Mouse (Mus musculus) forebrain, postnatal 0 days (tissue): ENCODE data around the gene Bace2. TPM values are rescaled to one million over a fixed set of nuclear protein-coding genes. Genes with fewer than 3 reads are reported as not detected.

Experiments
- ATAC-seq: fragments of 200-750 bp; cut with Nextera tagmentation; 2 replicates; pipeline ENCODE4 v1.8.0; 2017; ENCODE audit warnings: mild to moderate bottlenecking, moderate library complexity
- DNase-seq: peaks from one replicate; pipeline ENCODE4 v3.0.0-alpha.2; 2015
- H3K27ac ChIP-seq: fragments of 300-500 bp; sonication (generic); 2 replicates; pipeline ENCODE4 v1.5.1; 2014; ENCODE audit warnings: low read depth, mild to moderate bottlenecking, antibody characterized with exemption, low read length, moderate library complexity, mixed read lengths
- H3K27me3 ChIP-seq: fragments of 300-500 bp; sonication (generic); 2 replicates; pipeline ENCODE4 v1.6.1; 2014; ENCODE audit warnings: mild to moderate bottlenecking, low read length, mixed read lengths; ENCODE audit not compliant: insufficient read depth
- H3K36me3 ChIP-seq: fragments of 300-500 bp; sonication (generic); 2 replicates; pipeline ENCODE4 v1.6.1; 2014; ENCODE audit warnings: mild to moderate bottlenecking, moderate library complexity; ENCODE audit not compliant: insufficient read depth
- H3K4me1 ChIP-seq: fragments of 300-500 bp; sonication (generic); 2 replicates; pipeline ENCODE4 v1.6.1; 2014; ENCODE audit warnings: antibody characterized with exemption; ENCODE audit not compliant: insufficient read depth
- H3K4me2 ChIP-seq: fragments of 300-500 bp; sonication (generic); 2 replicates; pipeline ENCODE4 v1.6.1; 2014; ENCODE audit warnings: low read depth, mild to moderate bottlenecking, moderate library complexity
- H3K4me3 ChIP-seq: fragments of 300-500 bp; sonication (generic); 2 replicates; pipeline ENCODE4 v1.5.1; 2014; ENCODE audit warnings: low read depth, low read length, mixed read lengths
- H3K9ac ChIP-seq: fragments of 300-500 bp; sonication (generic); 2 replicates; pipeline ENCODE4 v1.6.1; 2014; ENCODE audit warnings: mild to moderate bottlenecking
- H3K9me3 ChIP-seq: fragments of 300-500 bp; sonication (generic); 2 replicates; pipeline ENCODE4 v1.6.1; 2016; ENCODE audit warnings: low read length
- CTCF ChIP-seq: sonication (generic); IDR thresholded peaks from 2 replicates; pipeline ENCODE4 v1.5.1; 2016; ENCODE audit warnings: antibody characterized with exemption, control low read depth, low read depth
- WGBS: fragments of 180-500 bp; shearing (Covaris S2); extraction: QIAGEN DNeasy Blood & Tissue Kit; methylation state at CpG from one replicate; pipeline ENCODE4 v1.1.7; 2014; 5-methylcytosine and 5-hydroxymethylcytosine counted together
- polyA plus RNA-seq: library from polyadenylated mRNA; unstranded; fragments of >200 nt; fragmentation: Nextera tagmentation; extraction: Ambion mirVana; gene quantifications from 2 replicates; pipeline ENCODE4 v1.2.1, GENCODE M21; 2015
- total RNA-seq: library from RNA; depleted of rRNA; stranded (reverse); fragments of >200 nt; gene quantifications from 2 replicates; pipeline ENCODE4 v1.2.3, GENCODE M21; 2014

Bace2 gene
- total and polyA plus RNA-seq, 2 experiments from 2014 or later, result 2.2 to 5.9 TPM

DNA sequence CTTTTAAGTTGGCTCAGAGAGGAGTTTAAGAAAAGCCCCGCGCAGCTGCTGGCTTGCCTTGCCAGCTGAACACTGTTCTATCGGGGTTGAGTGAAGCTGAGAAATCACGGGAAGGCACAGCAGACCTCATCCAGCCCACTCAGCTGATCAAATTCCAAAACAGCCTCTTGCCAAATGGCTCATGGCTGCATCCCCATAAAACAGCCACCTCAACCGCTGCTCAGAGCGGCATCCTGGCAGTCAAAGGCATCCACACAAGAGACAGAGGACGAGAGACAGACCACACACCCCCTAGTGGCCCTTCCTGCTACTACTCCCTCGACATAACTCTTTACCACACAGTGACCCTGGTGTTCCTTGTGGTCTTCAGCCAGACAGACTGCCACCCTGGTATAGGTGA lies 30.6 kb upstream of the Bace2 start:
- no peak overlapping the region for H3K9ac ChIP-seq
- no peak overlapping the region for H3K4me3 ChIP-seq
- no peaks in the 10 kb centered on the region for H3K36me3 ChIP-seq
- no peak overlapping the region for H3K4me2 ChIP-seq
- no peaks in the 10 kb centered on the region for H3K27me3 ChIP-seq
- H3K27ac ChIP-seq, result no peak overlapping the region
- 29% methylated on average over 8 of the region's 8 CpGs for WGBS
- ATAC-seq, result peak; percentile 43
- H3K4me1 ChIP-seq, result no peaks in the 10 kb centered on the region
- peak; percentile 38 for DNase-seq
- no peaks in the 10 kb centered on the region for H3K9me3 ChIP-seq
- TF ChIP-seq CTCF, result peak; percentile 68

DNA sequence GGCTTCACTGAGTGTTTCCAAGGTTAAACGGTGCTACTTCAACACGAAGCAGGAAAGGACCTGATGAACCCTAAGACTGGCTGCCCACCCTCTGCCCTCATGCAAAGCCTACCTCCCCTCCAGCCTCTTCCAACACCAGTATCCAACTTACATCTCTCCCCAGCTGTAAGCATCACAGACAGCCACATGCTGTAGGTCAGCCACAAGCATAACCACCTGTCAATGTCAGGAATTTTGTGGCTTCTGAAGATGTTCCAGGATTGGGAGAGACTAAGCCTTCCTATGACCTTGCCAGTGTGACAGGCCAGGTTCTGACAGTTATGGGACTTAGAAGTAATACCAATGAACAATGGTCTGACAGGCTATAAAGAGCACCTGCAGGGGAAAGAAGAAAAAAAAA lies 27.9 kb upstream of the Bace2 start:
- WGBS, result 77% methylated on average over 2 of the region's 2 CpGs
- no peak for TF ChIP-seq CTCF
- Histone ChIP-seq H3K4me3 (no peak overlapping the region), H3K36me3 (no peaks in the 10 kb centered on the region), H3K4me1 (no peaks in the 10 kb centered on the region), H3K4me2 (no peak overlapping the region), H3K27me3 (no peaks in the 10 kb centered on the region), H3K9ac (no peak overlapping the region), H3K9me3 (no peaks in the 10 kb centered on the region), H3K27ac (no peak overlapping the region)
- ATAC-seq (no peak), DNase-seq (no peak)

DNA sequence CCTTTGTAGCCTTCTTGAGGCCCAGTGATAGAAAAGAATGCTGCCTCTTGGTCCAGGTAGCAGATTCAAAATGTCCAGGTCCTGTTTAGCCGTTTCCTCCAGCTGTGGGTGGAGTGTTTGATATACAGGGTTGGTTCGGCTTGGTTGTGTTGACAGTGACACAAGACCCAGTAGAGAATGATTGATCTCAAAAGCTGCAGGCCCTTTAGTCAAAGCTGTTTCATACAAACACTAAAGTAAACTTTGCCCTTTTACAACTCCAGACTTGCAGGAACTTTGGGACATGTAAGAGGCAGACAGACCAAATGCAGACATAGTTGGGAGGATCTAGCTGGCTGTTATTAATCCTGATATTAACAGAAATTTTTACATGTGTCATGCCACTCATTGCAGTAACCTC lies 3.5 kb upstream of the Bace2 start:
- 88% methylated on average over 2 of the region's 2 CpGs for WGBS
- Histone ChIP-seq H3K36me3 (no peaks in the 10 kb centered on the region), H3K9ac (no peak overlapping the region), H3K27me3 (peaks cover 9% of the 10 kb centered on the region; the same call in 1 of the 2 replicates), H3K4me2 (no peak overlapping the region), H3K4me3 (no peak overlapping the region), H3K9me3 (no peaks in the 10 kb centered on the region), H3K27ac (no peak overlapping the region), H3K4me1 (no peaks in the 10 kb centered on the region)
- TF ChIP-seq CTCF, result no peak
- no peak for ATAC-seq
- no peak for DNase-seq

DNA sequence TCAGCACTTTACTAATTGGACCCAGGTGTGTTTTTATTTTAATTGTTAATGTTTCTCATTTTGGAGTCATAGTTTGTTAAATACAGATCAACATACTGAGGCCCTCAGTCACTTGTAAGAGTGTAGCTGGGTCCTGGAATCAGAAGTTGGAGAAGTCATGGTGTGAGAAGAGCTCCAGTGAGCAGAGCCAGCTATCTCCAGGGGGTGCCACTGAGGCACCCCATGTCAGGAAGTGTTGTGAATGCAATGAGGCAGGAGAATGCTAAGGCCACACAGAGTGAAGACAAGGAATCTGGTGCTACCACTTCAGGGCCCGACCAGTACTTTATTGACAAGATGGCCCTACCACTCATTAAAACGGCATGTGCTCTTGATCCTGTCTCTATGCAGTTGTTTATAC lies 1.9 kb upstream of the Bace2 start:
- ATAC-seq (no peak), DNase-seq (no peak)
- H3K4me2 ChIP-seq, result no peak overlapping the region
- TF ChIP-seq CTCF, result no peak
- H3K4me3 ChIP-seq, result no peak overlapping the region
- H3K36me3 ChIP-seq, result no peaks in the 10 kb centered on the region
- no peak overlapping the region for H3K9ac ChIP-seq
- WGBS, result 78% methylated on average over 2 of the region's 2 CpGs
- H3K27me3 ChIP-seq, result peaks cover 9% of the 10 kb centered on the region; the same call in 1 of the 2 replicates
- no peaks in the 10 kb centered on the region for H3K4me1 ChIP-seq
- H3K27ac ChIP-seq, result no peak overlapping the region
- H3K9me3 ChIP-seq, result no peaks in the 10 kb centered on the region

DNA sequence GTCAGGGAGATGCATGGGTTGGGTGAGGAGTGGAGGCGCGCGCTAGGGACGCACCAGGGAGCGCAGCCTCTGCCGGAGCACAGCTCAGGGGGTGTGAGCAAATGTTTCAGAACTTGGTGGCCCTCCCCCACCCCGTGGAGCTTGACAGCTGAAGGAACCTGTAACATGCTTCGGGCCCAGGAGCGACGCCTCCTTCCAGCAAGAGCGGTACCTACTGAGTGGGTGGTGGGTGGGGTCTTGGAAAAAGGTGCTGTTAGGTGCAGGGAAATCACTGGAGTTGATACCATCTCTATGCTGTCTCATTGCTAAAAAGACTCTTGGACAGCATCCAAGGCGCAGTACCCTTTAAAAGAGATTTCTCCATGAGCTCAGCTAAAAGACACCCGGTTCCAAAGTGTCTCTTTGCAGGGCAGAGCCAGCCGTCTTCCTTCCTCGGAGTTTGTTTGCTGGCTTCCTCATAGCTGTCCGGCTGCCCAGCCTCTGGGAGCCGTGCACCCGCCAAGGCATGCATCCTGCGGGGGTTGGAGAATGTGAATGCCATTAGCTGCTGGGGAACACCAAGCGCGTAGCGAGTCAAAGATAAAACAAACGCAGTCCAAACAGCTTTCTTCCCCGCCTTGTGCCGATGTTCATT lies 763 bp downstream of the Bace2 start:
- Histone ChIP-seq H3K36me3 (no peaks in the 10 kb centered on the region), H3K4me2 (peak overlapping the region; percentile 93), H3K27ac (no peak overlapping the region), H3K27me3 (peaks cover 9% of the 10 kb centered on the region; the same call in 1 of the 2 replicates), H3K4me1 (no peaks in the 10 kb centered on the region), H3K9ac (no peak overlapping the region), H3K9me3 (no peaks in the 10 kb centered on the region), H3K4me3 (peak overlapping the region; percentile 43)
- TF ChIP-seq CTCF, result no peak
- under 1% methylated on average over 25 of the region's 25 CpGs for WGBS
- DNase-seq (peak; percentile 41), ATAC-seq (peak; percentile 70)

DNA sequence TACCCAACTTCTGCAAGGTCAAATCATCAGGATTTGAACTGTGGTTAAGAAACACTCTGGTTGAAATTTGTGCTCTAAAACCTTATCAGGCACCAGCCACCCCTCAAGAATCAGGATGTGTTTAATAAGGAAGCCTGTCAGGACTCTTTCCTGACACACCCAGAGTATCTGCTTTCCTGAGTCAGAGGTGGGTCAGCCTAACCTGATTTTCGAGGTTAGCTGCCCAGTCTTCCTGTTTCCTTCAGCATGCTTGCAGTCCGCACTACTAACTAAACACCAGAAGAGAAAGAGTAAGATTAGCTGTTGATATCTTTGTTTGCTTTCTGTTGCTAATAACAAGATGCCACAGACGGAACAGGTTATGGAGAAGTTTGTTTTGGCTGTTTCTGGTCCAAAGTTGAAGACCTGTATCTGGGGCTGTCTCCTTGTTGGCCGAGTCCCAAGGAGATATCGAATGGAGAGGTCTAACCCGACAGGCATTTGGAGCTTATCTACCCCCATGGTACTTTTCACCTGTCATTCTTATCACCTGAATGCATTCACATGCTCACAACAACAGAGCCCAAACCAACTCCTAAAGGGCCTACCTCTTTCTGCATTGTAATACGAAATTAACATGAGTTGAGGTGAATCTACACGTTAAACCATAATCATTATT lies 5.8 kb downstream of the Bace2 start:
- H3K9me3 ChIP-seq, result no peaks in the 10 kb centered on the region
- no peak for TF ChIP-seq CTCF
- ATAC-seq (no peak), DNase-seq (no peak)
- H3K27me3 ChIP-seq, result peaks cover 4% of the 10 kb centered on the region; the same call in 1 of the 2 replicates
- H3K4me1 ChIP-seq, result no peaks in the 10 kb centered on the region
- H3K9ac ChIP-seq, result no peak overlapping the region
- H3K4me3 ChIP-seq, result no peak overlapping the region
- no peaks in the 10 kb centered on the region for H3K36me3 ChIP-seq
- WGBS, result 89% methylated on average over 8 of the region's 8 CpGs
- H3K4me2 ChIP-seq, result no peak overlapping the region
- no peak overlapping the region for H3K27ac ChIP-seq

DNA sequence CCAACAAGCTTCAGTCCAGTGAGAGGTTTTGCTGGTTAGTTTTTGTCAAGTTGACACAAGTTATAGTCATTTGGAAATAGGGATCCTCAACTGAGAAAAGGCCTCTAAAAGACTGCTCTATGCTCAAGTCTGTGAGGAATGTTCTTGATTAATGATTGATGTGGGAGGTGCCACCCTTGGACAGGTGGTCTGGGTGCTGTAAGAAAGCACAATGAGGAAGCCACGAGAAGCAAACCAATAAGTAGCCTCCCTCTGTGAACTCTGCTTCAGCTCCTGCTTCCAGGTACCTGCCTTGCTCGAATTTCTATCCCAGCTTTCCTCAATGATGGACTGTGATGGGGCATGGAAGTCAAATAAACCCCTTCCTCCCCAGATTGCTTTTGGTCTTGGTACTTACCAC lies 9.6 kb downstream of the Bace2 start:
- no peaks in the 10 kb centered on the region for H3K4me1 ChIP-seq
- no peak for TF ChIP-seq CTCF
- no peak for ATAC-seq

More for the DNA sequence above, 9.6 kb downstream of the Bace2 start:
- H3K27me3 ChIP-seq, result no peaks in the 10 kb centered on the region
- H3K4me2 ChIP-seq, result no peak overlapping the region
- no peak for DNase-seq
- no peak overlapping the region for H3K27ac ChIP-seq
- 54% methylated on average over 2 of the region's 2 CpGs for whole genome bisulfite sequencing
- H3K9ac ChIP-seq, result no peak overlapping the region
- no peaks in the 10 kb centered on the region for H3K36me3 ChIP-seq
- H3K4me3 ChIP-seq, result no peak overlapping the region
- H3K9me3 ChIP-seq, result no peaks in the 10 kb centered on the region
